Mouse (Mus musculus) testis, adult 2 months (tissue): ENCODE data around the gene Hnf1b.

Experiments
- CTCF ChIP-seq: fragments of 200-500 bp; IDR thresholded peaks from 2 replicates; pipeline ENCODE4 v1.5.1; 2012; ENCODE audit warnings: low read depth, mild to moderate bottlenecking, inconsistent platforms, low read length, moderate library complexity; ENCODE audit not compliant: control insufficient read depth, insufficient read depth, insufficient replicate concordance
- POLR2A ChIP-seq: fragments of 200-500 bp; IDR thresholded peaks from 2 replicates; pipeline ENCODE4 v1.6.1; 2012; ENCODE audit warnings: low read depth, mild to moderate bottlenecking, inconsistent platforms, low read length, moderate library complexity; ENCODE audit not compliant: control insufficient read depth

DNA sequence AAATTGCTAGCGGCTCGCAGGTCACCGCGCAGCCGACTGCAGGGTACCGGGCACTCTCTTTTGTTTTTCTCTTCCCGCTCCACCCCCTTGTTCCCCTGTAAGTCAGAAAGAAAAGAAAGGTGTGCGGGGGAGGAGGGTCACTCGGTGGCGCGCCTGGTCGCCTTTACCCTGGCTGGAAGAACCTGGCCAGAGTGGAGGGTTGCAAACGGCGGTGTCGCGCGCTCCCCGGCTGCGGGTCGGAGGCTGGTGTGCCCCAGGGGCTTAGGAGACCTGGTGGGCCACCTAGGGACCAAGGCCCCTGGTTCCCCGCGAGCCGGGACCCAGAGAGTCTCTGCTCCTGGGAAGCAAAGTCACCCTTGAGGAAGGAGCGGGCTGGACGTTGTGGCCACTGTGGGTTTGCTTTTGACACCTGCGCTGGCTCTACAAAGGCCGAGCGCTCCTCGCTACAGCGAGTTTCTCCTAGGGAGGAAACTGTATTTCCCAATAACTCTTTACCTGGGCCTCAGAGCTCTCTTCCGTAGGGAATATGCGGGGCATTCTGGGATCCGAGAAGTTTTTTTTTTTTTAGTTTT lies 3.4 kb downstream of the Hnf1b start:
- TF ChIP-seq CTCF (no peak), POLR2A (no peak)
